Mouse (Mus musculus): ENCODE results near the gene Polr2f.

The Polr2f gene

GRCm38 (mm10) chr15:79119491-79119890 lies 21.3 kb upstream of the Polr2f start:
- DNase-seq (ENCODE audit: extremely low spot score, low spot score), result no peak

- DNase-seq (ENCODE audit: extremely low spot score, low spot score), result no peak
These were observed 18.7 kb upstream of the Polr2f start for GRCm38 (mm10) chr15:79122119-79122518.

GRCm38 (mm10) chr15:79122546-79122945 lies 18.3 kb upstream of the Polr2f start:
- DNase-seq (ENCODE audit: extremely low spot score, low spot score), result no peak

- DNase-seq (ENCODE audit: extremely low spot score, low spot score), result no peak
These were observed 17.1 kb upstream of the Polr2f start for GRCm38 (mm10) chr15:79123751-79124150.

DNA sequence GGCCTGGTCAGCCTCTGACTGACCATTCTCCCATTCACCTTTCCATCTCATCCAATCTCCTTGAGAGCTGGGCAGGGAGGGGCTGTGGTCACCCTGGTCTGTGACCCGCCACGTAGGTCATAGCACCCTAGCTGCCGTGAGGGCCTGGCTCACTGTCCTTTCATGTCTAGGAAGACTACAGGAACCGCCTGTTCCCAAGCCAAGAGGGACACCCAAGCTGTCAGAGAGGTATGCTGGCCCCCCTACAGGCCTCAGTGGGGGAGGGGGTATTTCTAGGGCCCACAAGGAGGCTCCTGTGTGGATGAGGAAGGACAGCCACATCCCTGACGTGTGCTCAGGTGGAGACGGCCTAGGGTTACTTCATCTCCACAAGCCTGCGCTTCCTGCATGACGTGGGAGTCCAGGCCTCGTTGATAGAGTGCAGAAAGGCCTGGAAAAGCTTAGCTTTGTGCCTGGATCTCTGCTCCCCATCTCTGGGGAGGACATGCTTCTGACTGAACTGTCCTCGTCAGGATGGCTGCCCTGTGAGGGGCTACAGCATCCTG lies 16.4 kb upstream of the Polr2f start:
- no peak for DNase-seq (ENCODE audit: extremely low spot score, low spot score)

DNA sequence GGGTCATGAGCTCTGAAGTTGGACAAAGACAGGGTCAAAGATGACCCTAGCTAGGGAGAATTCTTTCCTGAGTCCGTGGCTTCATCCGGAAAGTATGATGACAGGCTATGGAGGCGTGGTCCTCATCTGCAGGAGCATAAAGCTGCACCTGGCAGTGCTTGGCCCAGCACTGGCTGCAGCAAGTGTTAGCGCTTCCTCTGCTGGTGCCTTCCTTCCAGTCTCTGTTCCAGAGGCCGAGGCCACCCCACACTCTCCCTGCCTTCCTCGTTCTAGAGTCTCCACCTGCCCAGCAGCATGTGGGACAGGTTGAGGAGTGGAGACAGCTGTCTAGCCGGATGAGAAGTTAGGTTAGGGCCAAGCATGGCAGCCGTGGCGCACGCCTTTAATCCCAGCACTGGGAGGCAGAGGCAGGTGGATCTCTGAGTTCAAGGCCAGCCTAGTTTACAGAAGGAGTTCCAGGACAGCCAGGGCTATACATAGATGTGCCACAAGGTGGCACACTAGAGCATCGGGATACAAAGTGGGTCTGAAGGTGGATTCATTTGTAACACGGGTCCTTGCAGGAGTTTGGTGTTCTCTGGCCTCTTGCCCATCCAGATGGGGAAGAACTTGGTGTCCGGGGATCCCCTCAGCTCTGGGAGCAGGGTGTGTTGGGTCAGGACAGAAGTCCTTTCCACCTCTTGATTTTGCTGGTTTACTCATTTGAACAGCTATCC lies 14.4 kb upstream of the Polr2f start:
- DNase-seq (ENCODE audit: extremely low spot score, low spot score), result peak; percentile 50

- DNase-seq (ENCODE audit: extremely low spot score, low spot score), result no peak
These were observed 13.7 kb upstream of the Polr2f start for GRCm38 (mm10) chr15:79127101-79127500.

DNA sequence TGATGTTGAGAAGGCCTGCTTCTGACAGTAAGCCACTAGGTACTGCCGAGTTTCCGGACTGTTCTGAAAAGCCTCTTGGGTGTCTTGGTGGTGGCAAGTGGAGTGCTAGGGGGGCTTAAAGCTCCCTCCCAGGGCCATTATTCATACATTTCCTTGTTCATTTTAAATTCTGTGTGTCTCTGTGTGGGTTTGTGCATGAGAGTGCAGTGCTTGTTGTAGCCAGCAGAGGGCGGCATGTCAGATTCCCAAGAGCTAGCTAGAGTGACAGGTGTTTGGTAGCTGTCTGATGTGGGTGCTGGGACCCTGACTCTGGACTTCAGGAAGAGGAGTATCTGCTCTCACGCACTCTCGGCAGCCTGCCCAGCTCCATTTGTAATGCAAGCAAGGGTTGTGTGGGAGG lies 12.6 kb upstream of the Polr2f start:
- no peak for DNase-seq (ENCODE audit: extremely low spot score, low spot score)

DNA sequence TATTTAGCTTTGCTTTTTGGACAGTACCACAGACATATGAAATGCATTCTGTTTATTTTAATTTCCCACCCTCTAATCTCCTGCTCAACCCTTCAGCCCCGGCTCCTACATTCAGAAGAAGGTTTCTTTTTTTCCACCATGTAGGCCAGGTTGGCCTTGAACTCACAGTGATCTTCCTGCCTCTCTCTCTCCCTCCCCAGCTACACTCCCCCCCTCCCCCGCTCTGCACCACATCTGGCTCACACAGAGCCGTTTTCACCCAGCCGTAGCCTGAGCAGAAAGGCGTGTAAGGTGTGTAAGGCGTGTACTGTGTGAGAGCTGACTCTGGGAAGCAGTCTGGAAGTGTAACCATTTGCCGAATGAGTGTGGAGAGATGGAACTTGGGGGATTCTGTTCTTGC lies 11.5 kb upstream of the Polr2f start:
- DNase-seq (ENCODE audit: extremely low spot score, low spot score), result no peak

DNA sequence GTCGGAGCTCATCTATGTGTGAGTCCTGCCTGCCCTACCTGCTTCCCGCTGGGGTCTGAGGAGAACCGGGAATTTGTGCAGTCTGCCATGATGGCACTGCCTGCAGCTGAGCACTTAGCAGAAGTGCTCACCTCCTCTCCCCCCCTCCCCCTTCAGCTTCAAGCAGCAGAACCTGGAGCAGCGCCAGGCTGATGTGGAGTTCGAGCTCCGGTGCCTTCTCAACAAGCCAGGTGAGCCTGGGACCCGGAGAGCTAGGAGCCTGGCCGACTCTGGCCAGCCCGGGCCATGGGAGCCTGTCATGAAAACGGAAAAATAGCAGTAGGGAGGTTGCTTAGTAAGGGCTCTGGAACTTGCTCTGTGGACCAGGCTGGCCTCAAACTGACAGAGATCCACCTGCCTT lies 10.0 kb upstream of the Polr2f start:
- no peak for DNase-seq (ENCODE audit: extremely low spot score, low spot score)

DNA sequence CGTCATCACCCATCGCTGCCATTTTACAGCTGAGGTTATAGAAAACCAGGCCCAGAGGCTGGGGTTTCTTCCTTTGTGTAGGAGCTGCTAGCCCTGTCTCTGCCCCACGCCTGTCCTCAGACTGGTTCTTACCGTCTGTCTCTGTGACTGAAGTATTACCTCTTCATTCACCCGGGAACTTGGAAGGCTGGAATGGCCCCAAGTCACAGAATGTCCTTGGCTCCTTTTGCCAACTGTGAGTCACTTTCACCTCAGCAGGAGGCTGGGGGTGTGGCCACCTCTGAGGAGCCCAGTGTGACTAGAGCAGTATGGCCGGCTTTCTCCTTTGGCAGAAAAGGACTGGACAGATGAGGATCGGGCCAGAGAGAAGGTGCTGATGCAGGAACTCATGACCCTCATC lies 9.4 kb upstream of the Polr2f start:
- no peak for DNase-seq (ENCODE audit: extremely low spot score, low spot score)

DNA sequence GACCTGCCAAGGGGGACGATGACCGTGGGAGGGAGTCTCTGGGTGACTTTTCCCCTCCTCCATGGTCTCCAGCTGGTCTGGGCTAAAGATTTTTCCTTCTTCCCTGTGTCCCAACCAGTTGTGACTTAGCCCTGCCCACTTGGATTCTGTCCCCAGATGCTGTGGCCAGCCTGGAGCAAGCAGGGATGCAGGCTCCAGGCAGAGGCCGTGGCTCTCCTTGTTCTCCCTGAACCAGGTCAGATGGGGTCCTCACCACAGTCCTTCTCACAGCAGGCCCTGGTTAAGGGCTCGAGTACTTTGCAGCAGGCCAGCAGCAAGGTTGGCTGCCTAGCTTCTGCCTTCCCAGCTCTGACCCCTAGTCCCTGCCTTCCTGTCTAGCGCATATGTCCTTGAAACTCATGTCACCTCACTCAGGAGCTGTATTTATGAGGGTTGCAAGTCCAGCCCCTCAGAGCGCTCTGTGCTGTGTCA lies 7.6 kb upstream of the Polr2f start:
- no peak for DNase-seq (ENCODE audit: extremely low spot score, low spot score)

- DNase-seq (ENCODE audit: extremely low spot score, low spot score), result no peak
These were observed 6.1 kb upstream of the Polr2f start for GRCm38 (mm10) chr15:79134496-79135270.

GRCm38 (mm10) chr15:79135332-79135731 lies 5.5 kb upstream of the Polr2f start:
- no peak for DNase-seq (ENCODE audit: extremely low spot score, low spot score)

GRCm38 (mm10) chr15:79135783-79136575 lies 4.8 kb upstream of the Polr2f start:
- no peak for DNase-seq (ENCODE audit: extremely low spot score, low spot score)

- DNase-seq (ENCODE audit: extremely low spot score, low spot score), result no peak
These were observed 1.2 kb upstream of the Polr2f start for GRCm38 (mm10) chr15:79139640-79140039.

GRCm38 (mm10) chr15:79141566-79141917 lies 733 bp downstream of the Polr2f start:
- DNase-seq (ENCODE audit: extremely low spot score, low spot score), result peak; percentile 42

DNA sequence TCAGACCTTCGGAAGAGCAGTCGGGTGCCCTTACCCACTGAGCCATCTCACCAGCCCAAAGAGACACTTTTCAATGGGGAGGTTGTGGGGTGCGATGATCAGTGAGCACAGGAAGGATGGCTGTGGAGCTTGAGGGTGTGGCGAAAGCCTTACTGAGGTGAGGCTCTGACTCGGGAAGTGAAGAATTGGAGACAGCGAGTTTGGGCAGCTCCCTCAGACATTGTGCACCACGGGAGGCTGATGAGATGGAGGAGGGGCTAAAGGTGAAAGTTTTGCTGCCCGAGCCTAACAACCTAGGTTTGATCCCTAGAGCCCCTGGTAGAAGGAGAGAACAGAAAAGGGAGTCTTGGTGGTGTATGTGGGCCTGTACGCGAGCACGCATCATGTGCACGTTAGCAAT lies 2.5 kb downstream of the Polr2f start:
- DNase-seq (ENCODE audit: extremely low spot score, low spot score), result no peak

GRCm38 (mm10) chr15:79144021-79144420 lies 3.2 kb downstream of the Polr2f start:
- no peak for DNase-seq (ENCODE audit: extremely low spot score, low spot score)

DNA sequence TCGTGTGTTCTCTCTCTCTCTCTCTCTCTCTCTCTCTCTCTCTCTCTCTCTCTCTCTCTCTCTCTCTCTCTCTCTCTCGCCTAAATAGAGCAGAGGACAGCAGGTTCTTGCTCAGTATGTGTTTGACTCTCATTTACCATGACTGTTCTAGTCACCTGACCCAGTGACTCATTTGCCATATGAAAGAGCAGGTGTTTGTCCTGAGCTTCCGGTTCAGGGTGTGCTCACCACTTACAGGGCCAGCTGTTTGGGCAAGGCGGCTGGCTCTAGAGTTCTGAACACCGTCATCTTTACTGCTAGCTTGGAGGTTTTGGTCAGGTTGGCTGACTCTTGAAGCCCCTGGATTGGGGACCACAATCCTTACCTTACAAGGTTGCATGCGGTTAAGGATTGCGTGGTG lies 4.7 kb downstream of the Polr2f start:
- no peak for DNase-seq (ENCODE audit: extremely low spot score, low spot score)

DNA sequence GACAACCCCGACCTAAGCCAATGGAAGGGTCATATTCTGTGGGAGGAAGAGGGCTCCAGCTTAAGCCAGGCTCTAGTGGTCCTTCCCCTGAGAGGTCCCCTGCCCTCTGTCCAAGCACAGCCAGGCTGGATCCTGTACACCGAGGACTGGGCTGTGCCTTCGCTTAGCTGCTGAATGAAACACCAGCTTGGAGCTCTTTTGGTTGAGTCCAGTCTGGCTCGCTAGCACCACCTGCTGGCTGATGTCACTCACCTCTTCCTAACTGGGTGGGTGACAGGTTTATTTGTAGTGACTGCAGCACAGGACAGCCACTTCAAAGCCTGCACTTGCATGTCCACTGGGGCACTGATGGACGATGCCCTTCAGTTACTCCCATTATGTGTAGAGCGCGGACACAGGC lies 7.7 kb downstream of the Polr2f start:
- peak; percentile 91 for DNase-seq (ENCODE audit: extremely low spot score, low spot score)

DNA sequence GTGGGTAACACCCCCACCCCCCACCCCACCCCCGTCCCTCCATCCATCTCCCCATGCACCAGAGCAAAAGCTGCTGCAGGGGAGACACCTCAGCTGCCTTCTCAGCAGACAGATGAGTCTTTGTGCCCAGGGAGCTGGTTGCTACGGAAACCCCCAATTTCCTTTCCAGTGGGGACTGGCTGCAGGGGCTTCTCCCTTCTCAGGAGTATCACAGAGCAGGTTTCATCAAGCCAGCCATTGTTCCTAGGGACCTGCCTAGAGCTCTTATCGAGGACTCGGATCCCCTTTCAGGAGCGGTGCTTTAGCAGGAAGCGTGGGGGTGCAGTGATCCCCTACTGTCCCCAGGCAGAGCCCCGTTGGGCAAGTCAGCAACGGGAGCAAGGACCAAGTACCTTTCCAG lies 11.1 kb downstream of the Polr2f start:
- no peak for DNase-seq (ENCODE audit: extremely low spot score, low spot score)
